Mouse (Mus musculus) myocyte (in vitro differentiated cells): ENCODE results near the gene Dnah6. TPM values are rescaled to one million over a fixed set of nuclear protein-coding genes. Genes with fewer than 3 reads are reported as not detected.

Experiments used
- H3K27me3 ChIP-seq: one replicate; pipeline ENCODE4 v1.6.1; 2011; ENCODE audit not compliant: control insufficient read depth, insufficient read depth, insufficient read length
- H3K36me3 ChIP-seq: one replicate; pipeline ENCODE4 v1.6.1; 2011; ENCODE audit not compliant: control insufficient read depth, insufficient read depth
- H3K4me2 ChIP-seq: one replicate; pipeline ENCODE4 v1.6.1; 2011; ENCODE audit warnings: low read depth, control low read depth
- H3K4me3 ChIP-seq: one replicate; pipeline ENCODE4 v1.5.1; 2011; ENCODE audit warnings: mild to moderate bottlenecking, control low read depth, moderate library complexity
- H3K79me2 ChIP-seq: one replicate; pipeline ENCODE4 v1.6.1; 2011; ENCODE audit not compliant: control insufficient read depth, insufficient read depth
- H3ac ChIP-seq: one replicate; pipeline ENCODE4 v1.6.1; 2011; ENCODE audit not compliant: control insufficient read depth, insufficient read length
- CEBPB ChIP-seq: IDR thresholded peaks from 2 replicates; pipeline ENCODE4 v1.6.1; 2011; ENCODE audit warnings: mild to moderate bottlenecking, moderate library complexity; ENCODE audit not compliant: poor library complexity, insufficient read depth, severe bottlenecking
- E2F4 ChIP-seq: IDR thresholded peaks from one replicate; pipeline ENCODE4 v1.6.1; 2011; ENCODE audit warnings: mild to moderate bottlenecking, control low read depth, moderate library complexity; ENCODE audit not compliant: insufficient read depth
- MAX ChIP-seq: IDR thresholded peaks from one replicate; pipeline ENCODE4 v1.6.1; 2011; ENCODE audit warnings: low read depth, mild to moderate bottlenecking, control low read depth
- MYOD1 ChIP-seq, 3 experiments: IDR thresholded peaks; one replicate each; pipeline ENCODE4 v1.6.1; 2011; ENCODE audit warnings: control low read depth in 2 of 3, low read depth in 2 of 3, mild to moderate bottlenecking in 2 of 3, moderate library complexity in 1 of 3; ENCODE audit not compliant: insufficient read length in 2 of 3, control insufficient read depth in 1 of 3
- MYOG ChIP-seq, 3 experiments: IDR thresholded peaks; one replicate each; pipeline ENCODE4 v1.6.1; 2011; ENCODE audit warnings: control low read depth in 2 of 3, low read depth in 2 of 3, mild to moderate bottlenecking in 2 of 3; ENCODE audit not compliant: insufficient read length in 2 of 3, control insufficient read depth in 1 of 3, insufficient read depth in 1 of 3
- POLR2A ChIP-seq: IDR thresholded peaks from one replicate; pipeline ENCODE4 v1.6.1; 2011; ENCODE audit warnings: low read depth, mild to moderate bottlenecking, control low read depth, moderate library complexity; ENCODE audit not compliant: insufficient read length
- POLR2AphosphoS2 ChIP-seq: IDR thresholded peaks from one replicate; pipeline ENCODE4 v1.6.1; 2011; ENCODE audit warnings: low read depth, control low read depth; ENCODE audit not compliant: insufficient read length
- REST ChIP-seq: IDR thresholded peaks from one replicate; pipeline ENCODE4 v1.6.1; 2011; ENCODE audit warnings: mild to moderate bottlenecking, control low read depth, moderate library complexity; ENCODE audit not compliant: insufficient read depth, insufficient read length
- SRF ChIP-seq: IDR thresholded peaks from one replicate; pipeline ENCODE4 v1.6.1; 2011; ENCODE audit warnings: low read depth; ENCODE audit not compliant: control insufficient read depth, insufficient read length
- TCF12 ChIP-seq: IDR thresholded peaks from one replicate; pipeline ENCODE4 v1.6.1; 2011; ENCODE audit warnings: mild to moderate bottlenecking, control low read depth; ENCODE audit not compliant: poor library complexity, insufficient read depth, severe bottlenecking
- TCF3 ChIP-seq: IDR thresholded peaks from one replicate; pipeline ENCODE4 v1.6.1; 2011; ENCODE audit warnings: low read depth, control low read depth; ENCODE audit not compliant: insufficient read length
- USF1 ChIP-seq: IDR thresholded peaks from one replicate; pipeline ENCODE4 v1.6.1; 2011; ENCODE audit warnings: low read depth, mild to moderate bottlenecking, control low read depth, moderate library complexity
- polyA plus RNA-seq: library from polyadenylated mRNA; unstranded; fragments of >200 nt; fragmentation: generic; extraction: Trizol; gene quantifications from one replicate; pipeline ENCODE4 v1.2.1, GENCODE M21; 2012; ENCODE audit warnings: missing spikeins

Gene Dnah6
- polyA plus RNA-seq, 1 experiment: 0.01 TPM

- no peaks in the 10 kb centered on the region for H3K79me2 ChIP-seq
- H3K4me3 ChIP-seq: no peak overlapping the region
- H3K27me3 ChIP-seq: no peaks in the 10 kb centered on the region
- no peak overlapping the region for H3ac ChIP-seq
- no peak for TF ChIP-seq MYOD1 (IDR thresholded peaks at IDR 0.05; ENCODE audit: control insufficient read depth in 1 of 3, insufficient read length in 2 of 3, low read depth in 2 of 3)
- no peak for TF ChIP-seq POLR2A
- no peak for TF ChIP-seq TCF3
- TF ChIP-seq MAX: no peak
- H3K36me3 ChIP-seq: no peaks in the 10 kb centered on the region
- no peak overlapping the region for H3K4me2 ChIP-seq
Measured at GRCm38 (mm10) chr6:73161338-73161737, 60.1 kb downstream of the Dnah6 start.

GRCm38 (mm10) chr6:73155455-73155854, 66.0 kb downstream of the Dnah6 start:
- TF ChIP-seq MAX (no peak), USF1 (no peak), TCF3 (no peak), POLR2AphosphoS2 (no peak), POLR2A (no peak), MYOG (IDR thresholded peaks at IDR 0.05; ENCODE audit: control insufficient read depth in 1 of 3, insufficient read depth in 1 of 3, insufficient read length in 2 of 3, low read depth in 2 of 3) (no peak), MYOD1 (IDR thresholded peaks at IDR 0.05; ENCODE audit: control insufficient read depth in 1 of 3, insufficient read length in 2 of 3, low read depth in 2 of 3) (no peak)
- no peak overlapping the region for H3ac ChIP-seq
- no peaks in the 10 kb centered on the region for H3K27me3 ChIP-seq
- H3K79me2 ChIP-seq: no peaks in the 10 kb centered on the region
- H3K36me3 ChIP-seq: no peaks in the 10 kb centered on the region
- H3K4me3 ChIP-seq: no peak overlapping the region
- no peak overlapping the region for H3K4me2 ChIP-seq

GRCm38 (mm10) chr6:73153675-73154074, 67.8 kb downstream of the Dnah6 start:
- no peaks in the 10 kb centered on the region for H3K79me2 ChIP-seq
- TF ChIP-seq MAX (no peak), POLR2A (no peak), POLR2AphosphoS2 (no peak), MYOG (IDR thresholded peaks at IDR 0.05; ENCODE audit: control insufficient read depth in 1 of 3, insufficient read depth in 1 of 3, insufficient read length in 2 of 3, low read depth in 2 of 3) (no peak), E2F4 (no peak), TCF3 (no peak), TCF12 (no peak), USF1 (no peak), MYOD1 (IDR thresholded peaks at IDR 0.05; ENCODE audit: control insufficient read depth in 1 of 3, insufficient read length in 2 of 3, low read depth in 2 of 3) (no peak), CEBPB (no peak), SRF (no peak), REST (no peak)
- no peaks in the 10 kb centered on the region for H3K36me3 ChIP-seq
- no peak overlapping the region for H3ac ChIP-seq
- H3K4me2 ChIP-seq: no peak overlapping the region
- H3K27me3 ChIP-seq: no peaks in the 10 kb centered on the region
- no peak overlapping the region for H3K4me3 ChIP-seq

- no peaks in the 10 kb centered on the region for H3K27me3 ChIP-seq
- TF ChIP-seq POLR2A: no peak
- TF ChIP-seq TCF3: no peak
- TF ChIP-seq USF1: no peak
- TF ChIP-seq MYOD1 (IDR thresholded peaks at IDR 0.05; ENCODE audit: control insufficient read depth in 1 of 3, insufficient read length in 2 of 3, low read depth in 2 of 3): no peak
- TF ChIP-seq MYOG (IDR thresholded peaks at IDR 0.05; ENCODE audit: control insufficient read depth in 1 of 3, insufficient read depth in 1 of 3, insufficient read length in 2 of 3, low read depth in 2 of 3): no peak
- no peak for TF ChIP-seq POLR2AphosphoS2
- TF ChIP-seq TCF12: no peak
- no peak for TF ChIP-seq REST
- no peak for TF ChIP-seq SRF
- no peak for TF ChIP-seq CEBPB
- no peak overlapping the region for H3ac ChIP-seq
- no peak overlapping the region for H3K4me2 ChIP-seq
- no peaks in the 10 kb centered on the region for H3K36me3 ChIP-seq
- no peak overlapping the region for H3K4me3 ChIP-seq
- H3K79me2 ChIP-seq: no peaks in the 10 kb centered on the region
Measured at GRCm38 (mm10) chr6:73143403-73143802, 78.0 kb downstream of the Dnah6 start.

- no peaks in the 10 kb centered on the region for H3K27me3 ChIP-seq
- H3K36me3 ChIP-seq: no peaks in the 10 kb centered on the region
- H3K79me2 ChIP-seq: no peaks in the 10 kb centered on the region
- H3K4me3 ChIP-seq: no peak overlapping the region
- no peak overlapping the region for H3ac ChIP-seq
- H3K4me2 ChIP-seq: no peak overlapping the region
- TF ChIP-seq CEBPB: no peak
- TF ChIP-seq POLR2AphosphoS2: no peak
- TF ChIP-seq POLR2A: no peak
- no peak for TF ChIP-seq MYOD1 (IDR thresholded peaks at IDR 0.05; ENCODE audit: control insufficient read depth in 1 of 3, insufficient read length in 2 of 3, low read depth in 2 of 3)
- no peak for TF ChIP-seq MAX
- no peak for TF ChIP-seq REST
- no peak for TF ChIP-seq E2F4
- TF ChIP-seq SRF: no peak
- no peak for TF ChIP-seq TCF3
- TF ChIP-seq USF1: no peak
- TF ChIP-seq TCF12: no peak
- TF ChIP-seq MYOG (IDR thresholded peaks at IDR 0.05; ENCODE audit: control insufficient read depth in 1 of 3, insufficient read depth in 1 of 3, insufficient read length in 2 of 3, low read depth in 2 of 3): no peak
Measured at GRCm38 (mm10) chr6:73142776-73143175, 78.7 kb downstream of the Dnah6 start.
